Mouse (Mus musculus) C2C12 (cell line): ENCODE measurements at regions not wholly inside any gene's neighbourhood (a gene's known extent, or its start where the extent isn't known, plus 50 kb on each side); places are given as distances from the start of the nearest gene placed in this dataset.

Source experiments
- CEBPB ChIP-seq: IDR thresholded peaks from one replicate; pipeline ENCODE4 v1.6.1; 2011; ENCODE audit warnings: low read depth, mild to moderate bottlenecking, control low read depth, moderate library complexity
- CTCF ChIP-seq: IDR thresholded peaks from one replicate; pipeline ENCODE4 v1.5.1; 2011; ENCODE audit not compliant: control insufficient read depth, insufficient read depth, insufficient read length
- FOSL1 ChIP-seq: IDR thresholded peaks from one replicate; pipeline ENCODE4 v1.8.0; 2011; ENCODE audit warnings: mild to moderate bottlenecking, low read length; ENCODE audit not compliant: poor library complexity, insufficient read depth, severe bottlenecking
- MAX ChIP-seq: IDR thresholded peaks from one replicate; pipeline ENCODE4 v1.6.1; 2011; ENCODE audit warnings: mild to moderate bottlenecking, control low read depth
- MYOD1 ChIP-seq: IDR thresholded peaks from one replicate; pipeline ENCODE4 v1.6.1; 2011; ENCODE audit warnings: low read depth; ENCODE audit not compliant: control insufficient read depth, insufficient read length
- MYOG ChIP-seq: IDR thresholded peaks from one replicate; pipeline ENCODE4 v1.6.1; 2011; ENCODE audit not compliant: control insufficient read depth, insufficient read length; ENCODE audit errors: extremely low read depth
- USF1 ChIP-seq: IDR thresholded peaks from one replicate; pipeline ENCODE4 v1.6.1; 2011; ENCODE audit warnings: low read depth, mild to moderate bottlenecking, control low read depth, moderate library complexity

- TF ChIP-seq CTCF (no peak), MYOG (no peak), MYOD1 (no peak), USF1 (no peak), MAX (no peak), CEBPB (no peak), FOSL1 (no peak)
Measured at GRCm38 (mm10) chr15:52899403-52899802, 985.3 kb upstream of the Gm7489 start.
